Mouse (Mus musculus): ENCODE measurements at regions not wholly inside any gene's neighbourhood (a gene's known extent, or its start where the extent isn't known, plus 50 kb on each side); places are given as distances from the start of the nearest gene placed in this dataset.

- no peak for TF ChIP-seq POLR2A (IDR thresholded peaks at IDR 0.05; ENCODE audit: borderline replicate concordance, low read depth, low read length)
- no peak for TF ChIP-seq CTCF (IDR thresholded peaks at IDR 0.05; ENCODE audit: low read depth, low read length)
Measured at GRCm38 (mm10) chr6:4193286-4193685, 106.5 kb upstream of the Bet1 start.
